Mouse (Mus musculus) macrophage (primary cell): ENCODE measurements around the gene Gsg1l2. TPM values are rescaled to one million over a fixed set of nuclear protein-coding genes. Genes with fewer than 3 reads are reported as not detected.

Experiments
- polyA plus RNA-seq: library from polyadenylated mRNA; stranded (reverse); fragments of 250-400 nt; gene quantifications from 3 replicates; pipeline ENCODE4 v1.2.4, GENCODE M21; 2018; ENCODE audit warnings: inconsistent platforms

Gsg1l2 gene
- polyA plus RNA-seq, 1 experiment from 2014 or later = not detected

Other genes with a start within 250 kb of the Gsg1l2 start
- 0.23 TPM in 1 of 3 replicates, not detected in the others for gene Rcvrn, start 79.3 kb upstream of the Gsg1l2 start, polyA plus RNA-seq
- not detected in 3 replicates for gene Glp2r, start 3.5 kb upstream of the Gsg1l2 start, polyA plus RNA-seq
- not detected in 3 replicates for gene Dhrs7c, start 23.6 kb downstream of the Gsg1l2 start, polyA plus RNA-seq
- not detected in 3 replicates for gene Usp43, start 147.5 kb downstream of the Gsg1l2 start, polyA plus RNA-seq
- gene Cfap52, start 191.0 kb downstream of the Gsg1l2 start, polyA plus RNA-seq = not detected in 3 replicates
- gene Stx8, start 191.6 kb downstream of the Gsg1l2 start, polyA plus RNA-seq = 30.5 to 42.2 TPM (median 37.4 TPM) in 3 replicates